Mouse (Mus musculus): ENCODE measurements around the gene Ociad2. TPM values are rescaled to one million over a fixed set of nuclear protein-coding genes. Genes with fewer than 3 reads are reported as not detected.
"Not testable (repeated sequence)": the region's sequence is repeated elsewhere in the genome, so short reads cannot be mapped to it uniquely, and the experiment has no call there.

Gene Ociad2
- polyA plus RNA-seq, 1 experiment from 2014 or later: 4.9 TPM

DNA sequence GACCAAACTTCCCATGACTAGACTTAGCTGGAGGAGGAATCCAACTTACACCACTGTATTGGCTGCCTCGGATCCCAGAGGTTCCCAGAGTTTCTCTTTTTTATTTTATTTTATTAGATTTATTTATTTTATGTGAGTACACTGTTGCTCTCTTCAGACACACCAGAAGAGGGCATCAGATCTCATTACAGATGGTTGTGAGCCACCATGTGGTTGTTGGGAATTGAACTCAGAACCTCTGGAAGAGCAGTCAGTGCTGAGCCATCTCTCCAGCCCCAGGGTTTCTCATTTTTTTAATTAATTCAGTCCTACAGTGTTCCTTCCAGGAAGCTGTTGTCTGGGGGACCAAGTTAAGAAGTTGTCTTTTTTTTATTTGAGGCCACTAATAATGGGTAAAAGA lies 18.1 kb downstream of the Ociad2 start:
- 74% methylated on average over 1 of the region's 1 CpGs for WGBS (ENCODE audit: insufficient replicate concordance)

DNA sequence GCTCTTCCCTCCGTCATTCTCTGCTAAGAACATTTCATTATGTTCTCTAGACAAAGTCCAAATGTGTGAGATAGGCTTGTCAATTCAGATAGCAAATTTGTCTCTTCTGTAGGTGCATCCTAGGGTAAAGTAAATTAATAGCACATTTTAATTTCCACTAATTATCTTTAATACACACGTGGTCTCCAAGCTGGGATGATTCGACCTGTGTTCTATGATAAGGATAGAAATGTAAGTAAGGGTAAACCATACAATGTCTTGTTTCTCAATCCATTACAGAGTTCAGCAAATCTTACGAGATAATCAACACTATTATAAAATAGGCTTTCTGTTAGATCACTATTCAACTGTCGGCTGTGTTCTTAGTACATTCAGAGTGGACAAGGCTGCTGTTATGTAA lies 21.5 kb downstream of the Ociad2 start:
- H3K27ac ChIP-seq: no peak overlapping the region
- peaks cover 37% of the 10 kb centered on the region for H3K36me3 ChIP-seq
- no peaks in the 10 kb centered on the region for H3K9me3 ChIP-seq (replicated peaks)
- no peak overlapping the region for H3K4me2 ChIP-seq
- no peak overlapping the region for H3K4me3 ChIP-seq
- 80% methylated on average over 5 of the region's 5 CpGs for WGBS (ENCODE audit: insufficient replicate concordance)
- H3K27me3 ChIP-seq (replicated peaks): no peaks in the 10 kb centered on the region
- no peak for ATAC-seq
- no peak overlapping the region for H3K9ac ChIP-seq
- peaks cover 22% of the 10 kb centered on the region for H3K4me1 ChIP-seq

More for the DNA sequence above, 18.1 kb downstream of the Ociad2 start:
- H3K36me3 ChIP-seq; H3K27ac ChIP-seq; H3K4me1 ChIP-seq; H3K4me3 ChIP-seq; ATAC-seq; H3K27me3 ChIP-seq (replicated peaks); H3K9me3 ChIP-seq (replicated peaks); H3K9ac ChIP-seq; H3K4me2 ChIP-seq: not testable (repeated sequence)

DNA sequence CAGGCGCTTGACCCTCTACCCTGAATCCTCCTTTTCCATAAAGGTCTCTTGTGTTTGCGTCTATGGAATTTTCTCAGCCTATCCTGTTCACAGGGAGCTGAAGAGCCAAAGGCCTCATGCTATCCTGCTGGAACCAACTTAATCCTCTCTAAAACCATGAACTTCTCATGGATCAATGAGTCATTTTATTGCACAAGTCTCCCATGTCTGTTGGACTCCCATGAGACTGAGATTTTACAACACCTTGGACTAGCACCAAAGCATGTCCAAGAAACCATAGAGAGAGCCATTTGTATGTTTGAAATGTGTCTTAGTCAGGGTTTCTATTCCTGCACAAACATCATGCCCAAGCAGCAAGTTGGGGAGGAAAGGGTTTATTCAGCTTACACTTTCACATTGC lies 26.2 kb downstream of the Ociad2 start:
- H3K4me2 ChIP-seq: no peak overlapping the region
- H3K36me3 ChIP-seq: peaks cover 76% of the 10 kb centered on the region
- H3K9ac ChIP-seq: no peak overlapping the region
- no peaks in the 10 kb centered on the region for H3K9me3 ChIP-seq (replicated peaks)
- no peaks in the 10 kb centered on the region for H3K27me3 ChIP-seq (replicated peaks)
- H3K27ac ChIP-seq: peak overlapping the region; percentile 54
- 89% methylated on average over 2 of the region's 2 CpGs for WGBS (ENCODE audit: insufficient replicate concordance)
- no peak for ATAC-seq
- H3K4me3 ChIP-seq: no peak overlapping the region
- peaks cover 63% of the 10 kb centered on the region for H3K4me1 ChIP-seq

DNA sequence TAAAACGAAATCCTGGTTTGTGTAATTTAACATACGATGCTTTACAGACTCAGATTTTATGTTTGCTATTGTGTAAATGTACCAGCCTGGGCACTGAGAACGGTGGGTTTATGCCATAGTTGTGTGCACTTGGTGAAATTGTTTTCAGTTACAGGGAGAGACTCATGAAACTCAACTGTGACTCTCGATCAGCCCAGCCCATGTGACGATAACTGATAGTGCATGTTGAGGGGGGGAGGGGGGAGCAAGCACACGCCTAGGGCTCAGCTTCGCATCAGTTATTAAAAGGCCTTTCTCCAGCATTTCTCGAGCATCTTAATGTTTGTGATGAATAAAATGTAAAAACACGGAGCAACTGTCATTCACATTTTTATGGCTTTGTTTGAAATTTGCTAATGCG lies 27.2 kb downstream of the Ociad2 start:
- Histone ChIP-seq H3K4me1 (peaks cover 63% of the 10 kb centered on the region), H3K27ac (peak overlapping the region; percentile 82), H3K9me3 (replicated peaks) (no peaks in the 10 kb centered on the region), H3K36me3 (peaks cover 85% of the 10 kb centered on the region), H3K4me3 (no peak overlapping the region; the same call in 1 of the 2 replicates), H3K9ac (no peak overlapping the region), H3K4me2 (peak overlapping the region; percentile 51), H3K27me3 (replicated peaks) (no peaks in the 10 kb centered on the region)
- ATAC-seq: peak; percentile 72
- WGBS (ENCODE audit: insufficient replicate concordance): 57% methylated on average over 10 of the region's 10 CpGs

DNA sequence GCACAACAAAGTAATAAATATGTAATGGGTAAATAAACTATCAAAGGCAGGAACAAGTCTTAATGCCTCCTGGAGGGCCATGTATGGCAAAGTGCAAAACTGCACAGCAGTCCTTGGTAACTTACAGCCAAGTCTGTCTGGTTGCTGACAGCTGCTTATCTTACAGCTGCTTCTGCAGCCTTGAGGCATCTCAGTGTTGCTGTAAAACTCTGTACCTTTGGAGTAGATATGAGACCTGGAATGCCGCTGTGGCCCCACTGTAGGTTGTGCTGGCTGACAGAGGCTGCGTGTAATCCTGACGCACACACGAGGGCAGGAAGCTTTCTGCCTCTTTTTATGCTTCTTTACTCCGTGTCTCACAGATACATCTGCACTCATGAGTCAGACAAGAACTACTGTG lies 29.4 kb downstream of the Ociad2 start:
- no peak overlapping the region for H3K9ac ChIP-seq

DNA sequence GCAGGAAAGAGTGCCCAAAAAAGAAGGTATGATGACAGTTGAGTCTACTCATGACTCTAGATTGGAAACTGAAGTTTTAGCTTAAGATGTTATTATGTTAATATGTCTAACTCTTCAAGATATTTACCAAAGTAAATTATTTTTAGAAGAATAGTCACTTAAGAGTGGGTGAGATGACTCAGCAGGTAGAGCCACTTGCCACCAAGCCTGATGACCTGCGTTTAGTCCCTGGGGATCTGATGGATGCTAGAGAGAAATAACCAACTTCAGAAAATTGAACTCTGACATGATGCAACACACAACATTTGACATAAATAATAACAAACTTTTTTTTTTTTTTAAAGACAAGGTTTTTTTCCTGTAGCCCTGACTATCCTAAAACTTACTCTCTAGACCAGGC lies 30.4 kb downstream of the Ociad2 start:
- Histone ChIP-seq H3K36me3 (peaks cover 89% of the 10 kb centered on the region), H3K9me3 (replicated peaks) (no peaks in the 10 kb centered on the region), H3K27me3 (replicated peaks) (no peaks in the 10 kb centered on the region), H3K4me2 (no peak overlapping the region), H3K9ac (peak overlapping the region; percentile 41; the same call in 1 of the 2 replicates), H3K4me3 (no peak overlapping the region), H3K27ac (peak overlapping the region; percentile 96), H3K4me1 (peaks cover 59% of the 10 kb centered on the region)
- no peak for ATAC-seq
- WGBS (ENCODE audit: insufficient replicate concordance): 69% methylated on average over 1 of the region's 1 CpGs

More for the DNA sequence above, 29.4 kb downstream of the Ociad2 start:
- Histone ChIP-seq H3K4me1 (peaks cover 66% of the 10 kb centered on the region), H3K27me3 (replicated peaks) (no peaks in the 10 kb centered on the region), H3K27ac (peak overlapping the region; percentile 96), H3K4me2 (peak overlapping the region; percentile 39), H3K9me3 (replicated peaks) (no peaks in the 10 kb centered on the region), H3K36me3 (peaks cover 90% of the 10 kb centered on the region), H3K4me3 (no peak overlapping the region)
- WGBS (ENCODE audit: insufficient replicate concordance): 28% methylated on average over 5 of the region's 5 CpGs
- peak; percentile 98 for ATAC-seq

DNA sequence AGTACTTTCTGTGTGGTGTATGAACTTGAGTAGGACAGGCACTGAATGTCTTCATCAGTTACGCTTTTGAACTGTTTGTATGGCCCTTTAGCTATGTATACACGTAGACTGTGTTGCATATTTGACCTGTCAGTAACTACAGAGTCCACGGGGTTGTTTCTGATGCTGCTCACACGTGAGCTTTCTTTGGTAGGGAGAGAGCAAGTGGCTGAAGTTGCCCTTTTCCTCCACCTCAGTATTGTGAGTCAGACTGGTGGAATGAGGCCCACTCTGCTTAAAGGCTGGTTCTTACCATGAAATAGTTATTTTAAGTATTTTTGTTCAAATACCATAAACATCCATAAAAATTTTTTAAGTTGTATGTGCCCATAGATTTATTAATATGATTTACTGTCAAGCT lies 31.3 kb downstream of the Ociad2 start:
- Histone ChIP-seq H3K9ac (no peak overlapping the region), H3K4me1 (peaks cover 50% of the 10 kb centered on the region), H3K9me3 (replicated peaks) (no peaks in the 10 kb centered on the region), H3K36me3 (peaks cover 89% of the 10 kb centered on the region), H3K4me2 (no peak overlapping the region), H3K27ac (peak overlapping the region; percentile 96), H3K27me3 (replicated peaks) (no peaks in the 10 kb centered on the region), H3K4me3 (no peak overlapping the region)
- 84% methylated on average over 4 of the region's 4 CpGs for WGBS (ENCODE audit: insufficient replicate concordance)
- ATAC-seq: no peak

DNA sequence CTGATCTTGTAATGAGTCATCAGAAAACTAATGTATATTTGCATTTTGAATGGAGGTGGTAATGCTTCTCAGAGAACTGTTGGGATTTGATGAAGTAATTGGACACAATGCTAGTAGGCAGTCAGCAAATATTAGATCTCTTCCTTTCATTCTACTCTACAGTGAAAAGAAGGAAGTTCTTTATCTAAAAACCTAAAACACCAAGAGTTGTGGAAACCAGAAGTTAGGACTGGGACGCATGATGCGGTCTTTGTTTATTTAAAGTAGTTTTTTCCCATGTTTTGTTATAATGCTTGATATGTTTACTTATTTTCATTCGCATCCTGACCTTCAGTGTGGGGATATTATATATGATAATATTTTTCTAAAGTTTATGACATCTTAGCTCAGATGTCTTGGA lies 33.5 kb downstream of the Ociad2 start:
- Histone ChIP-seq H3K4me1 (peaks cover 35% of the 10 kb centered on the region), H3K9me3 (replicated peaks) (no peaks in the 10 kb centered on the region), H3K27me3 (replicated peaks) (no peaks in the 10 kb centered on the region), H3K27ac (peak overlapping the region; percentile 52; the same call in 1 of the 2 replicates), H3K4me3 (no peak overlapping the region), H3K9ac (no peak overlapping the region), H3K4me2 (no peak overlapping the region), H3K36me3 (peaks cover 87% of the 10 kb centered on the region)
- no peak for ATAC-seq
- 76% methylated on average over 3 of the region's 3 CpGs for WGBS (ENCODE audit: insufficient replicate concordance)

DNA sequence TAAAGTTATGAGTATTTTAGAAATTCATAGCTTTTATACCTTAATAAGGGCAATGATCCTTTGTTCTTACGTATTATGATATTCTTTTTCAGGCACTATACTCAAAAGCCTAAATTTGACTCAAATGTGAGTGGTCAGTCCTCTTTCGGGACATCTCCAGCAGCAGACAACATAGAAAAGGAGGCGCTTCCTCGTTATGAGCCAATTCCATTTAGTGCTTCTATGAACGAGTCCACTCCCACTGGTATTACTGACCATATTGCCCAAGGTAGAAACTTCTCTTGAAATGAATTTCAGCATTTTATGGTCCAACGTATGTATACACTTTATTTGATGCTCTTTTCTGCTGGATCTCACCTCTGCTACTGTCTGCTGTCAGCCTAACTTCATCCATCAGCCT lies 34.3 kb downstream of the Ociad2 start:
- WGBS (ENCODE audit: insufficient replicate concordance): 89% methylated on average over 6 of the region's 6 CpGs
- Histone ChIP-seq H3K9ac (no peak overlapping the region), H3K4me3 (no peak overlapping the region), H3K27ac (peak overlapping the region; percentile 52; the same call in 1 of the 2 replicates), H3K4me1 (peaks cover 38% of the 10 kb centered on the region), H3K9me3 (replicated peaks) (no peaks in the 10 kb centered on the region), H3K27me3 (replicated peaks) (no peaks in the 10 kb centered on the region), H3K36me3 (peaks cover 89% of the 10 kb centered on the region), H3K4me2 (no peak overlapping the region)
- ATAC-seq: no peak

DNA sequence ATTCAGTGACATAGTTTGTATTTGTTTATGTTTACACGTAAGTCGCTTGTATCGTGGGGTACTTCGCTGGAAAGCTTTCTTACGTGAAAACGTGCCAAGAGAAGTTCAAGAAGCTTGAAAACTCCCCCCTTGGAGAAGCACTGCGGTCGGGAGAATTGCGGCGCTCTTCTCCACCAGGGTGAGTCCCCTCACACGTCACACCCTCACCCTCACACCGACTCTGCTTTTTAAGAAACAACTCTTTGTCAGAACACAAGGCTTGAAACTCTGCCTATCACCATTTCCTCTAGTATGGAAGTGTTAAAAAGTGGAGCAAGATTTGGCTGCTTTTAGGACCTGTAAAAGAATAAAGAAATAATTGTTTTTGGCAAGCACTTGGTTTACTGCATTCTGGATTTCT lies 36.3 kb downstream of the Ociad2 start:
- H3K36me3 ChIP-seq: peaks cover 90% of the 10 kb centered on the region
- WGBS (ENCODE audit: insufficient replicate concordance): 88% methylated on average over 12 of the region's 12 CpGs
- no peak for ATAC-seq

DNA sequence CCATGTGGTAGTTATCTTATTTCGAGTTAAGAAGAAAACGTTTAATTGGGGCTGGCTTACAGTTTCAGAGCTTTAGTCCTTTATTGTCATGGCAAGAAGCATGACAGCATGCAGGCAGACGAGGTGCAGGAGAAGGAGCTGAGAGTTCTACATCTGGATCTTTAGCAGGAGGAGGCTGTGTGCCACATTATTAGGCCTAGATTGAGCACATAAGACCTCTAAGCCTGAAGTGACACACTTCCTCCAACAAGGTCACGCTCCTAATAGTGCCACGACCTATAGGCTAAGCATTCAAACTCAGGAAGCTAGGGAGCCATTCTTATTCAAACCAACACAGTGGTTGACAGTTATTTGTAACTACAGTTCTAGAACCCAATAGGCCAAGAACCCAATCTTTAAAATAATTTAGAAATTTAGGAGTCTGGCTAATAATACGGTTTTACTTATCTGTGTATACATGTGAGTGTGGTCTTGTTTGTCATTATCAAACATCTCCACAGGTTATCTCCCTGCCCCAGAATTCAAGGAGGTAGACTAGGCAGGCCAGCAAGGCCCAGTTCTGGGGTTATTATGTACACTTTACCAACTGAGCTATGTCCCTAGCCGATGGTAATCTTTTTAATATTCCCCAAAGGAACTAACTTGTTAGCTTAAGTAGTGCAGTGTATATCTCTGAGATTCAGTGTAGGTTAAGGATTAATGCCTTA lies 39.1 kb downstream of the Ociad2 start:
- ATAC-seq: peak; percentile 85

More for the DNA sequence above, 36.3 kb downstream of the Ociad2 start:
- Histone ChIP-seq H3K27me3 (replicated peaks) (no peaks in the 10 kb centered on the region), H3K9me3 (replicated peaks) (no peaks in the 10 kb centered on the region), H3K4me1 (peaks cover 34% of the 10 kb centered on the region), H3K9ac (no peak overlapping the region), H3K4me3 (no peak overlapping the region), H3K4me2 (no peak overlapping the region), H3K27ac (no peak overlapping the region)

DNA sequence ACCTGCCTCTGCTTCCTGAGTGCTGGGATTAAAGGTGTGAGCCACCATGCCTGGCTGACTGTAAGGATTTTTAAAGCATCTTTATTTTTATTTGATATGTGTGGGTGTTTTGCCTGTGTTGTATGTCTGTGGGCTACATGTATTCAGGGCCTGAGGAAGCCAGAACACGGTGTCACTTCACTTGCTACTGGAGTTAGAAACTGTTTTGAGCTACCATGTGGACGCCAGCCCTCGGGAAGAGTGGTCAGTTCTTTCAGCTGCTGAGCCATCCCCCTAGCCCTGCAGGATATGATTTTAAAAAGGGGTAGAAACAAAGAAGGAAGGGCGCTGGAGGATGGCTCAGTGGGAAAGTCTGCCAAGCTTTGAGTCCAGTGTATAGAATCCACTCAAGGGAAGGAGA lies 44.9 kb downstream of the Ociad2 start:
- no peak for ATAC-seq
- Histone ChIP-seq H3K27ac (no peak overlapping the region), H3K4me3 (no peak overlapping the region), H3K9ac (no peak overlapping the region), H3K36me3 (peaks cover 54% of the 10 kb centered on the region), H3K9me3 (replicated peaks) (no peaks in the 10 kb centered on the region), H3K27me3 (replicated peaks) (no peaks in the 10 kb centered on the region), H3K4me1 (peaks cover 43% of the 10 kb centered on the region), H3K4me2 (no peak overlapping the region)
- WGBS (ENCODE audit: insufficient replicate concordance): 90% methylated on average over 4 of the region's 4 CpGs

More for the DNA sequence above, 39.1 kb downstream of the Ociad2 start:
- H3K4me3 ChIP-seq: no peak overlapping the region
- peak overlapping the region; percentile 29 for H3K9ac ChIP-seq
- H3K4me2 ChIP-seq: peak overlapping the region; percentile 37; the same call in 1 of the 2 replicates
- no peaks in the 10 kb centered on the region for H3K9me3 ChIP-seq (replicated peaks)
- peaks cover 34% of the 10 kb centered on the region for H3K4me1 ChIP-seq
- no peaks in the 10 kb centered on the region for H3K27me3 ChIP-seq (replicated peaks)
- WGBS (ENCODE audit: insufficient replicate concordance): 59% methylated on average over 7 of the region's 7 CpGs
- peak overlapping the region; percentile 75 for H3K27ac ChIP-seq
- H3K36me3 ChIP-seq: peaks cover 84% of the 10 kb centered on the region
